Mouse (Mus musculus): Measurements from ENCODE around the gene Setdb2. TPM values are rescaled to one million over a fixed set of nuclear protein-coding genes. Genes with fewer than 3 reads are reported as not detected.
"Not testable (repeated sequence)": the region's sequence is repeated elsewhere in the genome, so short reads cannot be mapped to it uniquely, and the experiment has no call there.

Gene Setdb2
- polyA plus RNA-seq, 1 experiment, result 2.9 TPM

DNA sequence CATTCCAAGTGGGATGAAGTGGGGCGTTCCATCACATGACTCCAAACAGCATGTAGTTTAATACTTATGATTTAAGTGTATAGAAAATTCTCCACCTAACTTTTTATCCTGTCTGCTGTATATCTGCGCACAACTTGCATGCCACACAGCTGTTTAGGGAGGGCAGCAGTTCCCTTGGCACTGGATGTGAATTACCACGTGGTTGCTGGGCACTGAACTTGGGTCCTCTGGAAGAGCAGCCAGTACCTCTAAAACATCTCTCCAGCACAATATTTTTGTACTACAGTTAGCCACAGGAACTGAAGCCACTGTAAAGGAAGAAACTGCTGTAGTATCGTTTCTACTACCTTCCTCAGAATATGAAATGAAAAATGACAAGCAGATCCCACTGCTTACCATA, 22.5 kb downstream of the Setdb2 start:
- Histone ChIP-seq H3K79me2 (ENCODE audit: control insufficient read depth, insufficient read depth) (no peaks in the 10 kb centered on the region), H3ac (ENCODE audit: control insufficient read depth, insufficient read length, low read depth) (no peak overlapping the region), H3K36me3 (ENCODE audit: control insufficient read depth, insufficient read depth) (peaks cover 34% of the 10 kb centered on the region), H3K4me3 (ENCODE audit: insufficient read depth, poor library complexity, severe bottlenecking) (no peak overlapping the region), H3K79me3 (ENCODE audit: low read depth) (no peaks in the 10 kb centered on the region), H3K27me3 (ENCODE audit: control insufficient read depth, insufficient read depth, insufficient read length) (no peaks in the 10 kb centered on the region)
- TF ChIP-seq MAX (IDR thresholded peaks at IDR 0.05) (no peak), FOSL1 (IDR thresholded peaks at IDR 0.05; ENCODE audit: insufficient read depth, low read length, poor library complexity, severe bottlenecking) (no peak), CEBPB (IDR thresholded peaks at IDR 0.05; ENCODE audit: low read depth) (no peak), USF1 (IDR thresholded peaks at IDR 0.05; ENCODE audit: low read depth) (no peak), CTCF (IDR thresholded peaks at IDR 0.05; ENCODE audit: control insufficient read depth, insufficient read depth, insufficient read length) (no peak), MYOG (IDR thresholded peaks at IDR 0.05; ENCODE audit: control insufficient read depth, extremely low read depth, insufficient read length) (no peak), MYOD1 (IDR thresholded peaks at IDR 0.05; ENCODE audit: control insufficient read depth, insufficient read length, low read depth) (no peak)

- not testable (repeated sequence) for H3K79me3 ChIP-seq (ENCODE audit: low read depth); H3K27me3 ChIP-seq (ENCODE audit: control insufficient read depth, insufficient read depth, insufficient read length); H3K4me3 ChIP-seq (ENCODE audit: insufficient read depth, poor library complexity, severe bottlenecking); H3K79me2 ChIP-seq (ENCODE audit: control insufficient read depth, insufficient read depth); H3ac ChIP-seq (ENCODE audit: control insufficient read depth, insufficient read length, low read depth)
- peaks cover 39% of the 10 kb centered on the region for H3K36me3 ChIP-seq (ENCODE audit: control insufficient read depth, insufficient read depth)
Measured at GRCm38 (mm10) chr14:59414979-59415378, 25.7 kb downstream of the Setdb2 start.

DNA sequence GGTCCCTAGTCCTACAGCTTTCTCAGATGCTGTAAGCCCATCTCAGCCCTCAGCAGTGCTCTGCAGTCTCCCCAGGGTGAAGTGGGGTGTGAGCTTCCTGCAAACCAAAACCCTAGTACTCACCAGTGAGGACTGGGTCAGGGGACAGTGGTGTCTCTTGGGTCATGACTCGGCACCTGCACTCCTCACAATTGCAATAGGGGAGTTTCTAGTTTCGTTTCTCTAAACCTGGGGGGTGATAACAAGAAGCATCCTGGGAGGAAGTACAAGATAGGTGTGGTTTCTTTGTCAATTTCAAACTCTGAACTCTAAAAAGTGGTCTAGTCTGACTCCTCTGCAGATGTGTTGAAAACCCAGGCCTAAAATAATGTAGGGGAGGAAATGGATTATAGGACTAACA, 43.7 kb downstream of the Setdb2 start:
- Histone ChIP-seq H3K79me2 (ENCODE audit: control insufficient read depth, insufficient read depth) (no peaks in the 10 kb centered on the region), H3K36me3 (ENCODE audit: control insufficient read depth, insufficient read depth) (peaks cover 8% of the 10 kb centered on the region), H3K79me3 (ENCODE audit: low read depth) (no peaks in the 10 kb centered on the region), H3K4me3 (ENCODE audit: insufficient read depth, poor library complexity, severe bottlenecking) (no peak overlapping the region), H3ac (ENCODE audit: control insufficient read depth, insufficient read length, low read depth) (no peak overlapping the region), H3K27me3 (ENCODE audit: control insufficient read depth, insufficient read depth, insufficient read length) (no peaks in the 10 kb centered on the region)
- TF ChIP-seq CEBPB (IDR thresholded peaks at IDR 0.05; ENCODE audit: low read depth) (no peak), MYOG (IDR thresholded peaks at IDR 0.05; ENCODE audit: control insufficient read depth, extremely low read depth, insufficient read length) (no peak), MYOD1 (IDR thresholded peaks at IDR 0.05; ENCODE audit: control insufficient read depth, insufficient read length, low read depth) (no peak), CTCF (IDR thresholded peaks at IDR 0.05; ENCODE audit: control insufficient read depth, insufficient read depth, insufficient read length) (no peak), USF1 (IDR thresholded peaks at IDR 0.05; ENCODE audit: low read depth) (no peak), FOSL1 (IDR thresholded peaks at IDR 0.05; ENCODE audit: insufficient read depth, low read length, poor library complexity, severe bottlenecking) (no peak), MAX (IDR thresholded peaks at IDR 0.05) (no peak)

GRCm38 (mm10) chr14:59395281-59395680, 45.4 kb downstream of the Setdb2 start, which contains the start of gene Phf11c:
Gene Phf11c, minus strand, starts transcription at chr14:59395381.
- no peak for TF ChIP-seq MAX (IDR thresholded peaks at IDR 0.05)
- Histone ChIP-seq H3K4me3 (ENCODE audit: insufficient read depth, poor library complexity, severe bottlenecking) (no peak within 1 kb of the TSS), H3K36me3 (ENCODE audit: control insufficient read depth, insufficient read depth) (no peaks in the 10 kb centered on the region), H3K79me3 (ENCODE audit: low read depth) (no peaks in the 10 kb centered on the region), H3K27me3 (ENCODE audit: control insufficient read depth, insufficient read depth, insufficient read length) (no peaks in the 10 kb centered on the region), H3ac (ENCODE audit: control insufficient read depth, insufficient read length, low read depth) (no peak within 1 kb of the TSS), H3K79me2 (ENCODE audit: control insufficient read depth, insufficient read depth) (no peaks in the 10 kb centered on the region)

- H3K4me3 ChIP-seq (ENCODE audit: insufficient read depth, poor library complexity, severe bottlenecking); H3K79me3 ChIP-seq (ENCODE audit: low read depth): not testable (repeated sequence)
Measured at GRCm38 (mm10) chr14:59390181-59390580, 50.5 kb downstream of the Setdb2 start.

DNA sequence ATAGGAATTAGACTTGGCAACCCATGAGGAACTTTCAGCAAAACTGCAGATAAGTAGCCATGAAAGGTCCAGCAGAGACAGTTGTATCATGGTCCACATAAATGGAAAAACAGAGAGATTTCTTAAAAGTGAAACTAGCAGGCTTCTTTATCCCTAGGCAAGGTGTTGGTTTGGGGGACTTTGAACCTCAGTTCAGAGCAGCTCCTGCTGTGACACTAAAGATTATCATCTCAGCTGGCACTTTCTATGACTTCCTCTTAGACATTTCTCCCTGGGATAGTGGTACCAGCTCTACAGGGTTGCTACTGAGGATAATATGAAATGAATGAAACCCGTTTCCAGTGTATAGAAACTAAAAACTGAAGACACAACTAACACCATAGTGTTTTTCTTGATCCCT, 51.2 kb downstream of the Setdb2 start:
- Histone ChIP-seq H3K79me2 (ENCODE audit: control insufficient read depth, insufficient read depth) (no peaks in the 10 kb centered on the region), H3K27me3 (ENCODE audit: control insufficient read depth, insufficient read depth, insufficient read length) (no peaks in the 10 kb centered on the region), H3ac (ENCODE audit: control insufficient read depth, insufficient read length, low read depth) (no peak overlapping the region), H3K79me3 (ENCODE audit: low read depth) (no peaks in the 10 kb centered on the region), H3K36me3 (ENCODE audit: control insufficient read depth, insufficient read depth) (peaks cover 5% of the 10 kb centered on the region), H3K4me3 (ENCODE audit: insufficient read depth, poor library complexity, severe bottlenecking) (no peak overlapping the region)
- TF ChIP-seq USF1 (IDR thresholded peaks at IDR 0.05; ENCODE audit: low read depth) (no peak), MYOD1 (IDR thresholded peaks at IDR 0.05; ENCODE audit: control insufficient read depth, insufficient read length, low read depth) (no peak), CTCF (IDR thresholded peaks at IDR 0.05; ENCODE audit: control insufficient read depth, insufficient read depth, insufficient read length) (no peak), MAX (IDR thresholded peaks at IDR 0.05) (no peak), FOSL1 (IDR thresholded peaks at IDR 0.05; ENCODE audit: insufficient read depth, low read length, poor library complexity, severe bottlenecking) (no peak), MYOG (IDR thresholded peaks at IDR 0.05; ENCODE audit: control insufficient read depth, extremely low read depth, insufficient read length) (no peak), CEBPB (IDR thresholded peaks at IDR 0.05; ENCODE audit: low read depth) (no peak)

More at GRCm38 (mm10) chr14:59390181-59390580, 50.5 kb downstream of the Setdb2 start:
- not testable (repeated sequence) for H3K36me3 ChIP-seq (ENCODE audit: control insufficient read depth, insufficient read depth); H3K27me3 ChIP-seq (ENCODE audit: control insufficient read depth, insufficient read depth, insufficient read length); H3ac ChIP-seq (ENCODE audit: control insufficient read depth, insufficient read length, low read depth); H3K79me2 ChIP-seq (ENCODE audit: control insufficient read depth, insufficient read depth)

Data from C2C12 (cell line).